In the genomic region with DNA sequence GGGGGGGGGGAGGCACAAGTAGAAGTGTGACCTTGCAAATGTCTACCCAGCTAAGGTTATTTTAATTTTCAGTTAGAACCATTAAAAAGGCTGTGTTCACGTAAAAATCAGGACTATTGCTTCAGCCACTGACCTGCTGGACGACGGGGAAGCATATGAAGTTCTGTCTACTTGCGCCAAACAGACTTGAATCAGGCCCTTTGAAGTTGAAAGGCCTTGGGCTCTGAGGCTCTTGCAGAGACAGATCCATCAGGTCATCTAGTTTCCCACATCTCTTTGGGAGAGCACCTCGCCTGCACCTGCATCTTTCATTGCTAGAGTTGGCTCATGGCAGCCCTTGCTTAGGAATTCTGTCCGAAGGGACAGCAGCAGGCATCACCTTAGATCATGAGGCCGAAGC, we compare ENCODE assay signal across 31 mouse cellular contexts. TPM values are rescaled to one million over a fixed set of nuclear protein-coding genes. Genes with fewer than 3 reads are reported as not detected.
"Had no signal": no experiment of that assay in that cellular context is flagged by ENCODE, and none has a peak within 500 bp of the region (broad histone marks: within the 10 kb centered on the region; RNA-seq: fewer than 3 reads in every experiment).

No protein-coding gene starts in this region.

- H3K36me3 ChIP-seq: embryonic facial prominence, embryonic 15.5 days; forebrain, embryonic 15.5 days had no signal

- DNase-seq: cerebellum, adult 2 months; cerebellum, adult 8-10 months; cerebellum, adult 9-10 months; cerebellum, adult 9-11 months; cerebellum, postnatal 10 days; cerebellum, postnatal 14 days; cerebellum, postnatal 25 days; cerebellum, postnatal 36 days; embryo, embryonic 11 days; forebrain, postnatal 0 days; gastrocnemius, adult 2 months; gastrocnemius, postnatal 10 days; gastrocnemius, postnatal 14 days; gastrocnemius, postnatal 25 days; gastrocnemius, postnatal 36 days; heart, adult 11 months; heart, adult 18-20 months; heart, adult 2 months had no signal

- H3K27me3 ChIP-seq: embryonic facial prominence, embryonic 12.5 days; embryonic facial prominence, embryonic 13.5 days; embryonic facial prominence, embryonic 15.5 days; forebrain, embryonic 12.5 days; forebrain, embryonic 13.5 days; forebrain, embryonic 15.5 days had no signal

- H3K4me2 ChIP-seq: embryonic facial prominence, embryonic 12.5 days; embryonic facial prominence, embryonic 13.5 days; embryonic facial prominence, embryonic 15.5 days; forebrain, embryonic 12.5 days; forebrain, embryonic 13.5 days; forebrain, embryonic 15.5 days had no signal

- H3K4me3 ChIP-seq: embryonic facial prominence, embryonic 10.5 days; embryonic facial prominence, embryonic 12.5 days; embryonic facial prominence, embryonic 13.5 days; embryonic facial prominence, embryonic 15.5 days; erythroblast, embryonic 14.5 days; forebrain, embryonic 10.5 days; forebrain, embryonic 12.5 days; forebrain, embryonic 13.5 days; forebrain, embryonic 15.5 days; gastrocnemius, adult 2 months; heart, adult 2 months had no signal

- H3K9me3 ChIP-seq: embryonic facial prominence, embryonic 10.5 days; embryonic facial prominence, embryonic 12.5 days; embryonic facial prominence, embryonic 13.5 days; embryonic facial prominence, embryonic 15.5 days; forebrain, embryonic 10.5 days; forebrain, embryonic 12.5 days; forebrain, embryonic 13.5 days; forebrain, embryonic 15.5 days had no signal

- H3K9ac ChIP-seq: embryonic facial prominence, embryonic 12.5 days; embryonic facial prominence, embryonic 13.5 days; embryonic facial prominence, embryonic 15.5 days; forebrain, embryonic 12.5 days; forebrain, embryonic 13.5 days; forebrain, embryonic 15.5 days; forebrain, postnatal 0 days had no signal

- H3K27ac ChIP-seq: embryonic facial prominence, embryonic 10.5 days; embryonic facial prominence, embryonic 12.5 days; embryonic facial prominence, embryonic 13.5 days; embryonic facial prominence, embryonic 15.5 days; forebrain, embryonic 10.5 days; forebrain, embryonic 12.5 days; forebrain, embryonic 13.5 days; forebrain, embryonic 15.5 days; gastrocnemius, adult 2 months; heart, adult 2 months had no signal

- ATAC-seq: forebrain, embryonic 13.5 days; forebrain, embryonic 14.5 days; forebrain, embryonic 15.5 days; forebrain, embryonic 16.5 days; forebrain, postnatal 0 days had no signal

RNA-seq across cellular contexts. Expression of a gene that starts 5.7 kb away (rescaled TPM):
- polyA plus RNA-seq: embryonic facial prominence, embryonic 11.5 days; erythroblast, embryonic 14.5 days had no signal

RNA-seq across cellular contexts. Expression of a gene that starts 24.1 kb away (rescaled TPM):
- polyA plus RNA-seq: embryonic facial prominence, embryonic 10.5 days; embryonic facial prominence, embryonic 11.5 days; embryonic facial prominence, embryonic 12.5 days; erythroblast, embryonic 14.5 days; forebrain, embryonic 10.5 days; forebrain, embryonic 11.5 days had no signal

RNA-seq across cellular contexts. Expression of a gene that starts 48.0 kb away (rescaled TPM):
- polyA plus RNA-seq: erythroblast, embryonic 14.5 days had no signal
